Mouse (Mus musculus) C2C12 (cell line): ENCODE data around the gene Nup107. TPM values are rescaled to one million over a fixed set of nuclear protein-coding genes. Genes with fewer than 3 reads are reported as not detected.
"Not testable (repeated sequence)": the region's sequence is repeated elsewhere in the genome, so short reads cannot be mapped to it uniquely, and the experiment has no call there.

Source experiments
- H3K27me3 ChIP-seq: one replicate; pipeline ENCODE4 v1.6.1; 2011; ENCODE audit not compliant: control insufficient read depth, insufficient read depth, insufficient read length
- H3K36me3 ChIP-seq: one replicate; pipeline ENCODE4 v1.6.1; 2011; ENCODE audit not compliant: control insufficient read depth, insufficient read depth
- H3K4me3 ChIP-seq: one replicate; pipeline ENCODE4 v1.5.1; 2011; ENCODE audit warnings: mild to moderate bottlenecking, control low read depth; ENCODE audit not compliant: poor library complexity, insufficient read depth, severe bottlenecking
- H3K79me2 ChIP-seq: one replicate; pipeline ENCODE4 v1.6.1; 2011; ENCODE audit not compliant: control insufficient read depth, insufficient read depth
- H3K79me3 ChIP-seq: one replicate; pipeline ENCODE4 v1.6.1; 2011; ENCODE audit warnings: low read depth, control low read depth
- H3ac ChIP-seq: one replicate; pipeline ENCODE3; 2011; ENCODE audit warnings: low read depth; ENCODE audit not compliant: control insufficient read depth, insufficient read length
- CEBPB ChIP-seq: IDR thresholded peaks from one replicate; pipeline ENCODE4 v1.6.1; 2011; ENCODE audit warnings: low read depth, mild to moderate bottlenecking, control low read depth, moderate library complexity
- CTCF ChIP-seq: IDR thresholded peaks from one replicate; pipeline ENCODE4 v1.5.1; 2011; ENCODE audit not compliant: control insufficient read depth, insufficient read depth, insufficient read length
- FOSL1 ChIP-seq: IDR thresholded peaks from one replicate; pipeline ENCODE4 v1.8.0; 2011; ENCODE audit warnings: mild to moderate bottlenecking, low read length; ENCODE audit not compliant: poor library complexity, insufficient read depth, severe bottlenecking
- MAX ChIP-seq: IDR thresholded peaks from one replicate; pipeline ENCODE4 v1.6.1; 2011; ENCODE audit warnings: mild to moderate bottlenecking, control low read depth
- MYOD1 ChIP-seq: IDR thresholded peaks from one replicate; pipeline ENCODE4 v1.6.1; 2011; ENCODE audit warnings: low read depth; ENCODE audit not compliant: control insufficient read depth, insufficient read length
- MYOG ChIP-seq: IDR thresholded peaks from one replicate; pipeline ENCODE4 v1.6.1; 2011; ENCODE audit not compliant: control insufficient read depth, insufficient read length; ENCODE audit errors: extremely low read depth
- USF1 ChIP-seq: IDR thresholded peaks from one replicate; pipeline ENCODE4 v1.6.1; 2011; ENCODE audit warnings: low read depth, mild to moderate bottlenecking, control low read depth, moderate library complexity
- polyA plus RNA-seq: library from polyadenylated mRNA; unstranded; fragments of >200 nt; fragmentation: generic; extraction: Trizol; gene quantifications from one replicate; pipeline ENCODE4 v1.2.1, GENCODE M21; 2012; ENCODE audit warnings: missing spikeins

Nup107 gene
- polyA plus RNA-seq, 1 experiment, result 41.2 TPM

DNA sequence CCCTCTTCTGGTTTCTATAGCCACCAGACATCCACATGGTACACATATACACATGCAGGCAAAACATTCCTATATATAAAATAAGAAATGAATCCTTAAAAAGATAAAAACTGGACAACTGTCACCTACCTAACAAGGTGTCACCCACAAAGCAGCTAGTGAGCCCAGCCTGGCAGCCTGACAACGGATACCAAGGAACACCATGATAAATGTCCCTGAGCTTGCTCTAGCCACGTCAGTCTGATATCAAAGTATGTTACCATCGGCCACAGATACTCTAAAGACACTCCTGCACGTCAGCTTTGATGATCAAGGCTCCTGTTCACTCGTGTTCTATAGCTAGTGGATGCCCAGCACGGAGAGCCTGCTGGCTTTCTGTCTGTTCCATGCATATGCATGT is 86.1 kb downstream of the Nup107 start:
- Histone ChIP-seq H3K79me3 (peaks cover 76% of the 10 kb centered on the region), H3K4me3 (no peak overlapping the region), H3K27me3 (no peaks in the 10 kb centered on the region), H3K79me2 (peaks cover 96% of the 10 kb centered on the region), H3ac (no peak overlapping the region), H3K36me3 (peaks cover 81% of the 10 kb centered on the region)
- no peak for TF ChIP-seq CEBPB
- TF ChIP-seq FOSL1, result no peak
- no peak for TF ChIP-seq CTCF
- no peak for TF ChIP-seq MYOG
- no peak for TF ChIP-seq USF1
- no peak for TF ChIP-seq MYOD1
- TF ChIP-seq MAX, result no peak

DNA sequence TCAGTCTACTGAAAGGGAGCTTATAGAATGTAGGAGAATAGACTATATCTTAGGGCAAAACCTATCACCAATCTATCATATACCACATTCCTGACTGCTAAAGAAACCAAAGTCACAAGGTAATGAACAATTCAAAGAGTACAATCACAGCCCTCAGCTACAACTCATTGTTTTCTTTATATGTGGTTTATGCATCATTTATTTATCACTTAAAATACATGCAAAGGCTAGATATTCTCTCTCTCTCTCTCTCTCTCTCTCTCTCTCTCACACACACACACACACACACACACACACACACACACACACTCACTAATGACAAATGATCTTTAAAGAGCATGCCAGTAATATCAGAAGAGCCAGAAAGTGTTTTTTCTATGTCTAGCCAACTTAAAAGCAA is 86.7 kb downstream of the Nup107 start:
- Histone ChIP-seq H3K27me3 (no peaks in the 10 kb centered on the region), H3K36me3 (peaks cover 87% of the 10 kb centered on the region), H3K79me2 (peaks cover 96% of the 10 kb centered on the region), H3ac (no peak overlapping the region), H3K79me3 (peaks cover 79% of the 10 kb centered on the region), H3K4me3 (no peak overlapping the region)
- TF ChIP-seq CEBPB (no peak), MYOD1 (no peak), USF1 (no peak), CTCF (no peak), MAX (no peak)

DNA sequence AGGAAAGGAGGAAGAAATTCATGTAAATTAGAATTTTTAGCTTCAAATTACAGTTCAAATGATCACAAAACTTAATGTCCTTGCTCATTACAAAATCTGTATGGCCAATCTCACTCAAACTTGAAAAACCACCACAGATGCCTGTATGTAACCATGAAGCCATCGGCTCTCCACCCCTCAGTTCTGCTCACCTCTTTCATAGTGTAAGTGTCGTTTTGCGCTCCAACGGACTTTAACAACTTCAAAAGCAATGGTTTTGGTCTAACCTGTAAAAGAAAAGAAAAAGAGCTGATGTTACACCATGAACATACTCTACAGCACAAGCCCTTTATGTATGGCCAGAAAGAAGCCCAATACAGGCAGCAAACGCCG is 87.6 kb downstream of the Nup107 start:
- no peaks in the 10 kb centered on the region for H3K27me3 ChIP-seq
- peaks cover 100% of the 10 kb centered on the region for H3K79me2 ChIP-seq
- no peak for TF ChIP-seq MAX
- TF ChIP-seq FOSL1, result no peak
- TF ChIP-seq CEBPB, result no peak
- peaks cover 96% of the 10 kb centered on the region for H3K36me3 ChIP-seq
- H3ac ChIP-seq, result no peak overlapping the region
- H3K79me3 ChIP-seq, result peaks cover 86% of the 10 kb centered on the region
- H3K4me3 ChIP-seq, result no peak overlapping the region

DNA sequence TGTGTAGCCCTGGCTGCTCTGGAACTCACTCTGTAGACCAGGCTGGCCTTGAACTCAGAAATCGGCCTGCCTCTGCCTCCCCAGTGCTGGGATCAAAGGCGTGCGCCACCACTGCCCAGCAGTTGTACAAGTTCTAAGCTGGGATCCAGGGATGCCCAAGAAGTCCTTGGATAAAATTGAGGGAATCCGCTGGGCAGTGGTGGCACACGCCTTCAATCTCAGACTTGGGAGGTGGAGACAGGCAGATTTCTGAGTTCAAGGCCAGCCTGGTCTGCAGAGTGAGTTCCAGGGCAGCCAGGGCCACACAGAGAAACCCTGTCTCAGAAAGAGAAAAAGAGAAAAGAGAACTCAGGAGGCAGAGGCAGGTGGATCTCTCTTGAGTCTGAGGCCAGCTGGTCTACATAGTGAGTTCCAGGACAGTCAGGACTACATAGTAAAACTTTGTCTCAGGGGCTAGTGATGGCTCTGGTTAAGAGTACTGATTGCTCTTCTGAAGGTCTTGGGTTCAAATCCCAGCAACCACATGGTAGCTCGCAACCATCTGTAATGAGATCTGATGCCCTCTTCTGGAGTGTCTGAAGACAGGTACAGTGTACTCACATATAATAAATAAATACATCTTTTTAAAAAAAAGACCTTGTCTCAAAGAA is 88.1 kb downstream of the Nup107 start:
- H3K79me3 ChIP-seq, result peaks cover 83% of the 10 kb centered on the region
- H3ac ChIP-seq, result not testable (repeated sequence)
- H3K36me3 ChIP-seq, result peaks cover 99% of the 10 kb centered on the region

DNA sequence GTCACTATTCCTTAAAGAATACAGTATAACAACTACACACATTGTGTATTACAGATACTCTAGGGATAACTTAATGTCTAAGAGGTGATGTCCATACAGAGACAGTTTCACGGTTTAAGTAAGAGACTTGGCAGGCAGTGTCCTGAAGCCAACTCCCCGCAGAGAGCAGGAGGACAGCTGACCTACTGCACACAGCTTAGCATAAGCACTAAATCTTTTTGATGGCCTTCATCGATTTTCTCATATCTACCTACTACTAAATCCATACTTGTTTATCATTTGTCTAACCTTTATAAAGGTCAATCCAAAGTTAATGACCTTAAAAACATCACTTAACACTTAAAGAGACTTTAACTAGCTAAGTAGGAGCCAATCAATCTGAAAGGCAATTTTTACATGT is 89.0 kb downstream of the Nup107 start:
- TF ChIP-seq MAX (no peak), MYOG (no peak), CEBPB (no peak), USF1 (no peak), FOSL1 (no peak), MYOD1 (no peak), CTCF (no peak)
- no peak overlapping the region for H3ac ChIP-seq
- H3K79me2 ChIP-seq, result peaks cover 100% of the 10 kb centered on the region
- no peaks in the 10 kb centered on the region for H3K27me3 ChIP-seq
- peaks cover 99% of the 10 kb centered on the region for H3K36me3 ChIP-seq
- H3K79me3 ChIP-seq, result peaks cover 83% of the 10 kb centered on the region
- H3K4me3 ChIP-seq, result no peak overlapping the region

More for the DNA sequence above, 88.1 kb downstream of the Nup107 start:
- not testable (repeated sequence) for H3K27me3 ChIP-seq, H3K4me3 ChIP-seq
- H3K79me2 ChIP-seq, result peaks cover 100% of the 10 kb centered on the region

DNA sequence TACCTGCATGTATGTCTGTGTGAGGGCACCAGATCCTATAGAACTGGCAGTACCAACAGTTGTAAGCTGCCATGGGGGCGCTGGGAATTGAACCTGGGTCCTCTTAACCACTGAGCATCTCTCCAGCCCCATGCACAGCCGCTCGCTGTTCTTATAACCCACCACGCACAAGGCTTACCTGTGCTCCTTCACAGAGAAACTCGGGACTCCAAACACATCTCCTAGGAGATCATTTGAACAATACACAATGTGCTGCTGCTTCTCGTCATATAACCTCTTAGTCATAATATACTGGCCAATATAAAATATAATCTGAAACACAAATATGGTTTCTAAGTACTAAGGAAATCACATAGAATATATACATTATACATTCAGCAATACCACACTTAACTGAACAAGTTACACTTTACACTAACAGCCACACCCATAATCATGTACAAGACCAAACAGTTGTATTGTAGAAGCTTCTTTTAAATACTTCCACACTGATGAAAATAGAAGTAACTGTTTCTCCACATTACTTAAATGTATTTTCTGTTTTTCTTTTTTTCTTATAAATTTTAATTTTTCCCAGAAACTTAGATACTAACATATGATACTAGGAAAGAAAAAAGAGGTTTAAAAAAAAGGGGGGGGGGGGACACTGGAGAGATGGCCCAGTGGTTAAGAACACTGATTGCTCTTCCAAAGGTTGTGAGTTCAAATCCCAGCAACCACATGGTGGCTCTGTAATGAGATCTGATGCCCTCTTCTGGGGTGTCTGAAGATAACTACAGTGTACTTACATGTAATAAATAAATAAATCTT is 90.3 kb downstream of the Nup107 start:
- H3K27me3 ChIP-seq, result no peaks in the 10 kb centered on the region
- peaks cover 100% of the 10 kb centered on the region for H3K79me2 ChIP-seq
- no peak for TF ChIP-seq FOSL1
- TF ChIP-seq USF1, result no peak
- TF ChIP-seq CTCF, result no peak
- no peak for TF ChIP-seq MYOG
- no peak for TF ChIP-seq CEBPB
- no peak for TF ChIP-seq MYOD1
- no peak for TF ChIP-seq MAX

More for the DNA sequence above, 90.3 kb downstream of the Nup107 start:
- H3ac ChIP-seq, result no peak overlapping the region
- peaks cover 99% of the 10 kb centered on the region for H3K36me3 ChIP-seq
- no peak overlapping the region for H3K4me3 ChIP-seq
- H3K79me3 ChIP-seq, result peaks cover 78% of the 10 kb centered on the region
